Mouse (Mus musculus): ENCODE measurements around the gene Dnajc5.

The Dnajc5 gene

GRCm38 (mm10) chr2:181511231-181511630, 9.1 kb upstream of the Dnajc5 start:
- DNase-seq (ENCODE audit: low read depth, low spot score) = no peak

- no peak for DNase-seq (ENCODE audit: low read depth, low spot score)
Observed at GRCm38 (mm10) chr2:181519201-181519600, 1.1 kb upstream of the Dnajc5 start.

GRCm38 (mm10) chr2:181520936-181521227, 597 bp downstream of the Dnajc5 start:
- DNase-seq (ENCODE audit: low read depth, low spot score) = no peak

GRCm38 (mm10) chr2:181521491-181521890, 1.2 kb downstream of the Dnajc5 start:
- no peak for DNase-seq (ENCODE audit: low read depth, low spot score)

- DNase-seq (ENCODE audit: low read depth, low spot score) = peak; percentile 65
Observed at GRCm38 (mm10) chr2:181522811-181523210, 2.5 kb downstream of the Dnajc5 start.

- DNase-seq (ENCODE audit: low read depth, low spot score) = no peak
Observed at GRCm38 (mm10) chr2:181525526-181525925, 5.2 kb downstream of the Dnajc5 start.

- DNase-seq (ENCODE audit: low read depth, low spot score) = no peak
Observed at GRCm38 (mm10) chr2:181529076-181529475, 8.8 kb downstream of the Dnajc5 start.

- no peak for DNase-seq (ENCODE audit: low read depth, low spot score)
Observed at GRCm38 (mm10) chr2:181532589-181532988, 12.3 kb downstream of the Dnajc5 start.

GRCm38 (mm10) chr2:181536410-181536809, 16.1 kb downstream of the Dnajc5 start:
- no peak for DNase-seq (ENCODE audit: low read depth, low spot score)

- peak; percentile 50 for DNase-seq (ENCODE audit: low read depth, low spot score)
Observed at GRCm38 (mm10) chr2:181537444-181538047, 17.3 kb downstream of the Dnajc5 start.

- no peak for DNase-seq (ENCODE audit: low read depth, low spot score)
Observed at GRCm38 (mm10) chr2:181541761-181542380, 21.6 kb downstream of the Dnajc5 start.

GRCm38 (mm10) chr2:181546142-181546541, 25.9 kb downstream of the Dnajc5 start:
- DNase-seq (ENCODE audit: low read depth, low spot score) = no peak

GRCm38 (mm10) chr2:181548227-181548626, 27.9 kb downstream of the Dnajc5 start:
- DNase-seq (ENCODE audit: low read depth, low spot score) = no peak

- no peak for DNase-seq (ENCODE audit: low read depth, low spot score)
Observed at GRCm38 (mm10) chr2:181548682-181549081, 28.4 kb downstream of the Dnajc5 start.

- no peak for DNase-seq (ENCODE audit: low read depth, low spot score)
Observed at GRCm38 (mm10) chr2:181550233-181550632, 29.9 kb downstream of the Dnajc5 start.

- no peak for DNase-seq (ENCODE audit: low read depth, low spot score)
Observed at GRCm38 (mm10) chr2:181553772-181554171, 33.5 kb downstream of the Dnajc5 start.

GRCm38 (mm10) chr2:181567338-181567737, 47.1 kb downstream of the Dnajc5 start:
- DNase-seq (ENCODE audit: low read depth, low spot score) = no peak

GRCm38 (mm10) chr2:181568272-181569008, 48.2 kb downstream of the Dnajc5 start:
- peak; percentile 55 for DNase-seq (ENCODE audit: low read depth, low spot score)

- no peak for DNase-seq (ENCODE audit: low read depth, low spot score)
Observed at GRCm38 (mm10) chr2:181569856-181570255, 49.6 kb downstream of the Dnajc5 start.

GRCm38 (mm10) chr2:181570375-181570774, 50.1 kb downstream of the Dnajc5 start:
- DNase-seq (ENCODE audit: low read depth, low spot score) = no peak

GRCm38 (mm10) chr2:181570921-181571595, 50.8 kb downstream of the Dnajc5 start:
- no peak for DNase-seq (ENCODE audit: low read depth, low spot score)

GRCm38 (mm10) chr2:181571941-181572670, 51.8 kb downstream of the Dnajc5 start:
- no peak for DNase-seq (ENCODE audit: low read depth, low spot score)

Measured in ES-CJ7 (cell line).